Mouse (Mus musculus) cerebellum, adult (tissue): ENCODE data around the gene Nhej1.

Experiments
- ATAC-seq: cut with Nextera tagmentation; 2 replicates; pipeline ENCODE4 v1.9.2; 2017; ENCODE audit warnings: mild to moderate bottlenecking, moderate library complexity, mixed read lengths; ENCODE audit not compliant: insufficient number of reproducible peaks, low FRiP score, low TSS enrichment

Nhej1 gene

DNA sequence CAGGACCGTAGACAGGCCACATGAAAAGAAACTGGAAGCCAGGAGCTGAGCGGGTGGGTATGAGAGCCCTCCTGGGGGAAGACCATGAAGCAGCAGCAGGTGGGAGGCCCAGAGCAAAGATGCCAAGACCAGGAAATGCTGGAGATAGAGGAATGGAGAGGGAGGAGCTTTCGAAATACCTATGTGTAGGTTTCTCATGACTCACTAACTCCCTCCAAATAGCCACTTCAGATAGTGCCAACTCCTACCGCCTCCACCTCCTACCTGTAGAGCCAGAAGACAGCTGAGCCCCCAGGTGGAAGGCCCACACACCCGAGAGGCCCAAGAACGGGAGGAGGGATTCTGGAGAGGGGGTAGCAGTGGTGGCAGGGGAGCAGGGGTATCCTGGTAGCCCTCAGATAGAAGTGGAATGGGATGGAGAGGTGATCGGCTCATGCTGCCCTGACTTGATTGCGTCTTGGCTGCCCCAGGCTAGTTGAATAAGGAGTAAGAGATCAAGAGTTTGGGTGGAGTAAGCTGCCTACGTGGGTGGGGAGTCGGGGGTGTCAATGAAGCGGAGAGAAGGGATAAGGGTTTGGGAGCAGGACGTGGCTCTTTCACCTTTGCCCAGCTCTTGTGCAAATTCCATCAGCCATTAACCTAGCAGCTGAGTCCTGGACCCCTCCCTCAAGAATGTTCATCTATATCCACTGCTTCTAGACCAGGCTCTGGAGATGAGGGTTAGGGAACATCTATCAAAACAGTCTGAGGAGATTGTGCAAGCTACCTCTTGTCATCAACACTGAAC is 8.6 kb upstream of the Nhej1 start, which contains the start of gene Slc23a3:
Slc23a3 (minus strand) TSS at position 470 of the 787 bp plus-strand sequence.
- no peak for ATAC-seq

DNA sequence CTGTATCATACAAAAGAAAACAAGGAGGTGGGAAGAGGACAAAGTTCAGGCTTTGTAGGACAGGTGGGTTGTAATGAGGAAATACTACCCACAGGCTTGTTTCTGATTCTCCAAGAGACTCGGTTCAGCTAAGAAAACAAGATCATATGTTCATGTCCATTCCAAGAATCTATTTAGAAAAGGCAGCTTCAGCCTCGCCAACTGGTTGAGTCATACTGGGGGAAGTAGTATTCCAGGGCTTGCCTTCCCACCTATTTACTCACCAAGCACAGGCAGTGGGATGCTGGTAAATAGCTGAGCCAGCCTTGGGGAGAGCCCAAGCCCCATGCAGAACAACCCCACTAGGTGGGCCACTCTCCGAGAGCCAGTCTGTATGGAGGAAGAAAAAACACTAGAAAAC is 3.6 kb upstream of the Nhej1 start:
- ATAC-seq, result no peak

DNA sequence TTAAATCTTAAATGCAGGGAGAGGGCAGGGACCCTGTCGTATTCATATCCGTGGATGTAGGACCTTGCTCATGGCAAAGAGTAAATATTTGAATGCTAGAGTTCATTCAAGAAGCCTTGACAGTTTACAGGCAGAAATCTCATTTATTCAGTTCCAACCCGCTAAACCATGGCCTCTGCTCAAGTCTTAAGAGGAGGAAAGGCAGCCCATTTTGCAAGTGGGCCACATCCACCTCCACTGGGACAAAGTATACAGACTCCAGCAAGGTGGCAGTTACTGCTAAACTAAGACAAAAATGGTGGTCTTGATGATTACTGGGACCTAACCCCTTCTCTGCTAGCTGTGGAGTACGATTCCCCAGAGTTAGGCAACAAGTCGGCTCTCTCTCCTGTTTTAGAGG is 418 bp upstream of the Nhej1 start:
- no peak; the same call in 1 of the 2 replicates for ATAC-seq

DNA sequence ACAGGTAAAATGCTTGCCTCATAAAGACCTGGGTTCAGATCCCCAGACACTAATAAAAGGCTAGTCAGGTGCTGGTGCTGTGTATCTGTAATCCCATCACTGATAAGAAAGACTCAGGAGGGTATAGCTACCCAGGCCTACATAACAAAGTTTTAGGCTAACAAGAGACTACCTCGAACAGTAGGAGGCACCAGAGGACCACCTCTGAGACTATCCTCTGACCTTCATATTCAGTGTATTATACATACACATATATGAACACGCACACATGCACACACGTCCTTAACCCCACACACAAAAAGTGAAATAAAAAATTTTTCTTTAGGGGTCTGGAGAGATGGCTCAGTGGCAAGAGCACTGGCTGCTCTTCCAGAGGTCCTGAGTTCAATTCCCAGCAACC is 2.8 kb downstream of the Nhej1 start:
- no peak for ATAC-seq

DNA sequence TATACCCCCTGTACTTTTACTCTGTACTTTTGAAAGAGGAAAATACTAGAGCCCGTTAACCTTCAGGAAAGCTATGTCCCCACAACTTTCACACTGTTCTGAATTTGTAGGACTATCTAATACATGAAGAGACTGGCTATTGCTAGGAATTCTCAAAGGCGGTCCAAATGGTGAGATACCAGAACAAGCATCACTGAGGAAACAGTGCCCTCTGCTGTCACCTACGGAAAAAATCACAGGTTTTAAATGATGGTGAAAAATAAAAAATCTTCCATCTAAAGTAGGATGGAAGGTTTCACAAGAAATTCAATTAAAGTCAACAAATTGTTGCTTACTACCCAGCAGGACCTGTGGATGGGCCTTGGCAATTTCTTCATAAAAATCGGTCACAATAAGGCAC is 72.9 kb downstream of the Nhej1 start:
- ATAC-seq, result no peak

DNA sequence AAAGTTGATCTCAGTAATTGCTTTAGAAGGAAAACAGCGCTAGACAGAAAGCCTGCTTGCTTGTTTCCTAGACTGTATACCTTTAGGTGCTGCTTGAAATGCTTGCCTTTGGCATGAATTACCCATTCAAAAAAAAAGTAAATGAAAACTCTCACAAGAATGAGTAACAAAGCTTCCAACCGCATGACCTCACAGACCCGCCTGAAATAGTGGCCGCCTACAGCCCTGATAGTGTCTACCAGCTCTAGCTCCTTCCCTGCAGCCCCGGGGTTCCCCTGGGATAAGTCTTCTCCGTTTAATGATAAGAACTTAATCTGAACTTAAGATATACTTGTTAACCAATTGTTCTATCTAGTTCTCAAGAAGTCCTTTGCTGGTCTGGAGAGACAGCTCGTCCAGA is 73.6 kb downstream of the Nhej1 start:
- ATAC-seq, result no peak

DNA sequence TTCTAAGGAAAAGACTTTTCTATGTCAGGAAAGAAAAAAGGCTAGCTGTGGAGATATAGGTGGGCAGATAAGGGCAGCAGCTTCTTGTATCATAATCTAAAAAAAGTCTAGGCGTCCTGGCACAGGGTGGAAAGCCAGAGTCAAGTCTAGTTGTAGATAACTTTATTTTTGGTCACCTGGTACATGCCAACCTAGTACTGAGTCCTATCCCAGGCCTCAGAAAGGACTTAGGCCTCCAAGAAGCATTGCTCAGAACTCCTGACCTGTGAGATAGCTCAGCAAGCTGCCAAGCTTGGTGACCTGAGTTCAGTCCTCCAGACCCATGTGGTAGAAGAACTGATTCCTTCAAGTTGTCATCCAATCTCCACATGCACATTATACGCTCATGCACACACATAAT is 76.4 kb downstream of the Nhej1 start:
- ATAC-seq, result no peak

DNA sequence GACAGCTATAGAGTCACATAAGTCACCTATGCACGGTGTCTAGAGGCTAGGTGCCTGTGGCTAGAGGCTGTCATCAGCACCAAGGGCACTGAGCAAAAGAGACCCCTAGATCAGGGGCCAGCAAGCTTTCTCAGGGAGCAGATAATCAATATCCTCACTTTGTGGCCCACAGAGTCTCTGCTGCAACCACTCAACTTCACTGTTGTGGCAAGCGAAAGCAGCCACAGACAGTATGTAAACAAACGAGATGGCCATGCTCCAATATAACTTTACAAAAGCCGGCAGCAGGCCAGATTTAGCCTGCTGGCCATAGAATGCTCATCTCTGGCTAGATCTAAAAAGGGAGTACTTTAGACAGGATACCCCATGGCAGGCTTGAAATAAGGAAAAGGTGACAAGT is 77.0 kb downstream of the Nhej1 start:
- no peak for ATAC-seq

DNA sequence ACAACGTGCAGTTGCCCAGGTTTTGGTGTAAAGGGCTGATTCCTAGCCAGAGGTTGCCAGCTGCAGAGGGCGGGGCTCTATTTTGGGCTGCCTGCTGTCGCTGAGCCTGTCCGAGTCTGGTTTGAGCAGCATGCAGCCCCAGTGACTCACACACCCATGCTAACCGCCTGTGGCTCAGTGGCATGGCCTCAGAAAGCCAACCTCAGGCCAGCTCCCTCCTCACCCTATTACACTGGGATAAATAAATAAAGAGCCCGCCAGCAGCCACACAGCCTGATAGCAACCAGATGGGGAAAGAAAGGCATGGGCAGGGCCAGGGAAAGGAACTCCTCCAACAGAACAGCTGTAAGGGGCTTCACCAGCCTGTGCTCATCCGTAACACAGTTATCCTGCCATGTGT is 84.6 kb downstream of the Nhej1 start:
- no peak for ATAC-seq

DNA sequence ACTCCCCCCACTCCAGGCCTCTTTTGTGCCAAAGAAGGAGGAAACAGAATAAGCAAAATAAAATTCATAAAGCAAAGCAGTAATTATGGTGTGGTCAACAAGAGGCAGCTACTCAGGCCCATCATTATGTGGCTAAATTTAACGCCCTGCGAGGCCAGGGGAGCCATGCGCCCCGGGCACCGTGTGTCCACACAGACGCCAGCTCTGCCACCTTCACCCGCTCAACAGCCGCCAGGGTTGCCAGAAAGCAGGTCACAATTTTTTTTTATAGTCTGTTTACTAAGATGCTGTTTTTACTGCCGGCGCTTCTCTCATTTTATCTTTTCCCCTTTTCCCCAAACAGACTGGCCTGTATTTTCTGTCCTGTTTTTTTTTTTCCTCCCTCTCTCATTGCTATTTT is 93.0 kb downstream of the Nhej1 start:
- no peak for ATAC-seq

DNA sequence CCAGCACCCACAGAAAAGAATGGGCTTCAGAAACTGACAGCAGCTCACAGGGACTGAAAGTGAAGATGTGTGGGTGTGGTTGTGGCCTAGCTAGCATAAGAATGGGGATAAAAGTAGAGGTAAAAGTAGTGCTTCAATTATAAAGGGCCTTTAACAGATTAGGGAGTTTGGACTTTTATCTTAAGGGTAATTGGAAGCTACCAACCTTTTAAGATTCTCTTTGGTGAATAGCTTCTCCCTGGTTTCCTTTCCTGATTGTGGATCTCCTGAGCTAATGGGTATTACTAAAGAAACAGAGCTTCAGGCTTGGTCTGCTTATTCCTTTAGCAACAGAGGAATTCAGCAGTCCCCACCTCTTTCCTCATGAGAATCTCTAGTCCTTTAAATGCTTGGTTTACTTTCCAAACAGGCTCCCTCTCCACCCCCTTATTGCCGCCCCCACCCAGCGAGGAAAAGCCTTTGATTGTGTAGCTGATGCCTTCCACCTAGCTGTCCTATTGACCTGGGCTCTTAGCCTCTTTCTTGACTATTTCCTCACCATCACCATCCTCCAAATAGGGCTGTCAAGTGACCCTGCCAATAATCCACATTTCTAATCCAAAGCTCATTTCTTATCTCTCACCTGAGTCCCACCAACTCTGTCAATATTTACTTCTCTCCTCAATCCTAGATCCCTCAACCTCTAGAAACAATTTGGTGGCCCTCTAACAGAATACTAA is 97.8 kb downstream of the Nhej1 start:
- ATAC-seq, result no peak

DNA sequence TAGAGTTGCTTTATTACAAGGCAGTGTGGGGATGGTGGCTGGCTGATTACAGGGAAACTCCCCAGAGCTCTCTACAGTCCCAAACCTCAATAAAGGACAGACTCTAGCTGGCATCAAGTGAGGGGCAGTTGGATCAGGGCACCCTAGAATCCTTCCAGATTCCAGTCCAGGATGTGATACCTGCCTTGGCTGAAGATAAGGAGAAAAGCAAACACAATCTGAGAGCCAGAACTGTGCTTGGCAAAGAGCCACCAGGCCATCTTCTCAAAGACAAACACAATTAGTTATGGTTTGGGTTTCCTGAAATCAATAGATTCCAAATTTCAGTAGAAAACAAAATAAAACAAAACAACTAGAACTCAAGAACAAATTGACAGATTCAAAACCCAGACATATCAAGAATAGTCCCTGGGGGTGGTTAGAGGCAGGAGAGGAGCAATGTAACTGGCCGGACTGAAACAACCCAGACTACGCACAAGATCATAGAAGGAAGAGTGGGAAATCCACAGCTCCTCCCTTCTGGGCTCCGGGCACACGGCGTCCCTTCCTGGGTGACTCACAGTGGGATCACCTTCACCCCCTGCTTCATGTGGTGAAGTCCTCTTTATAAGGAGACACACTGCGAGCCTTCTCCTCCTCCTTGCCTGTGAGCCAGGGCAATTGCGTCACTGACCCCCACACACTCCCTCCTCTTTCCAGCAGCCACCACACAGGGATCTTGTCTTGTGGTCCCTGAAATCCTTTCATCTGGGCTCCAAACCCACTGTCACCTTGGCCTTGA is 100.4 kb downstream of the Nhej1 start:
- ATAC-seq, result no peak

DNA sequence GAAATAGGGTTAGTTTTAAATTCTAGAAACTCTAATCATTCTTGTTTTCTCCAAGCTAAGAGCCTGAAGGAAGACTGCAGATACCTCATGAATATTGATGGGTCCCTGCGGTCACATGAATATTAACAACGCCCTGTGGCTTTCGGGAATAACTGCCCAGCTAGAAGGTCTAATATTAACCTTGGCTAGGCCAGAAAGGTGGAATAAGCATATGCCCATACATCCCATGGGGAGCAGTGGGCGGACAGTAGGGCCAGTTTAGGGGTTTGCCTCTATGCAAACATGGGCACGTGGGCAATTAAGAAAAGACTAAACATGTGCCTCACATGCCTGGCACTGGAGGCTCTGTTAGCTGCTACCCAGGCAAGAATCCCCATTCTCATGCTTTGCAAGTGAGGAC is 102.8 kb downstream of the Nhej1 start:
- ATAC-seq, result no peak

DNA sequence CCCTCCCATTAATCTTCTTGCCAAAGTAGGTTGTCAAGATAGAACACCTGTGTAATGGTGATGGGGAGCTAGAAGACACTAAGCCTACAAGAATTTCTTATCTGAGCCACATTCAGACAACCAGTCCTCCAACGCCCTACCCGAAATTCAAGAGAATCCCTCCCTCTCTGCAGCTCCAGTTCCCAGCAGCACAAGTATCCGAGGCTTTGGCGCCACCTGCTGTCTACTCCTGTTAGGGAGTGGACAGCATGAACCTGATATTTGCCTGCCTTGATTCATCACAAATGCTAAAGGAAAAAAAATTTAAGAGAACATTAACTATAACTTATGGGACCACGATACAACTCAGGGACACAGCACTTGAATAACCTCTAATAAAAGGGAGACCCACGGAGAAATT is 108.2 kb downstream of the Nhej1 start:
- ATAC-seq, result peak; percentile 52; the same call in 1 of the 2 replicates

DNA sequence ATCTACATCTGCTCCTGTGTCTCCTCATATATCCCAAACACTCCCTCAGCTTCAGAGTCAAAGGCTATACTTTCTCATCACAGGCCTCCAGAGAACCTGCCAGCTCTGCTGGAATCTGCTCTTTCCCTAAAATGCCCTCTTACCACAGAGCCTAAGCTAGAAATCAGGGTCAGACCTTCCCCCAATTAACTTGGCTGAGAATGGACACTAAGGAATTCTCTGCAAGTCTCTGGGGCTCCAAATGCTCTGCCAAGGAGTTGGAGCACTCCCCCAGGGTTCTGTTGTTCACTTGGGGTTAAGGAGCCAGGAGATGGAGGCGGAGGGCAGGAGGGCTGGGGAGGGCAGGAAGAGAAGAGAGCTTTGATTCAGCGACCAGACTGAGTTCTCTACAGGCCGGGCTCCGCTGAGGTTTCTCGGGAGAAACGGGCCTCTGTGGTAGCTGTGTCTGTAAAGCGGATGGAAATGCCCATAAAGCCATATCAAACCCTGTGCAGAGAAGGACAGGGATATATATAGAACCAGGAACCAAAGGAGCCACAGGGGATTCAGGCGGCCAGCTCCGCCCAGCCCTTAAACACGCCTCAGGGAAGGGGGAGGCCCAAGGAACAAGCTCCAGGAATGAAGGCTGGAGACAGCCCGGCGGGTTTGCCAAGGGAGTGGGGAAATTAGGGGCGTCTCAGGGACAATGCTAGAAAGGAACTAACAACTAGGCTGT is 109.3 kb downstream of the Nhej1 start:
- ATAC-seq, result no peak

DNA sequence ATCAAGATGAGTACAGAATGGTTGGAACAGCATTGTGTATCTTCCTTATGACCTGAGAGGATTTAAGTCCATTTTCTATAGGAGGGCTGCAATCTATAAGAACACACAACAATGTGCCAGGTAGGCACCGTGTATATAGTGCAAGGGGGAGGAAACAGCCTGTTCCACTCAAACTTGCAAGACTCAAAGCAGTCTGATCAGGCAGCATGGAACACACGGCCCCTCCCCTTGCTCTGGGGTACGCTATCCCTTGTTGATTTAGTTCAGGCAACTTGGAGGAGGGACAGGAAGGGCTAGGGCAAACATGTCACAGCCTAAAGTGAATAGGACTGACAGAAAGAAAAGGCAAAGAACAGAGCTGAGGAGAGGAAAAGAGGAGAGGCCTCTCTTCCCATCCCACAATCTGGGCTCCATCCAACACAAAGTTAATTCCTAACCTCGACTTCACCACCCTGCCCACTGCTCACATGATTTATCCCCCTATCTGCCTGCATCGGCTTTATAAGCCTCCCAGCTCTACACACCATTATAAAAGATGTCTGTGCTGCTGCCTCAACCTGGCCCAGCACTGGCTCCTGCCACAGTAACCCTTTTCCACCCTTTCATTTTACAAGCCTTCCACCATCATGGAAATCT is 110.7 kb downstream of the Nhej1 start:
- no peak for ATAC-seq

DNA sequence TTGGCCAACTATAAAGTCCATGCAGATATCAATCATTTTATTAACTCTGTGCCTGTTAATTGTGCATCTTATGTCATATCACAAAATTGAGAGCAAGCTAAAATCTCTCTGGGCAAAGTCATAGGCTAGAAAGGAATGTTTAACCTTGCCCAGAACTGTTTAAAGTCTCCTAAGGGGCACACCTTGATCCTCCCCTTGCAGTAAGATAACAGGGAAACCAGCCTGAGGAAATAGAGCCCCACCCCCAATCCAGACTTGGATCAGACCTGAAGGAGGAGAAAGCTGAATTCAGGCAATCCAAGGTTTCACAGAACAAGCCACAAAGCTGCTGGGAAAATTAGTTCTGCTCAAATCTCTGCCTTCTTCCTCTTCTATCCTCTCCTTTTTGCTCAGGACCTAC is 114.2 kb downstream of the Nhej1 start:
- no peak for ATAC-seq

DNA sequence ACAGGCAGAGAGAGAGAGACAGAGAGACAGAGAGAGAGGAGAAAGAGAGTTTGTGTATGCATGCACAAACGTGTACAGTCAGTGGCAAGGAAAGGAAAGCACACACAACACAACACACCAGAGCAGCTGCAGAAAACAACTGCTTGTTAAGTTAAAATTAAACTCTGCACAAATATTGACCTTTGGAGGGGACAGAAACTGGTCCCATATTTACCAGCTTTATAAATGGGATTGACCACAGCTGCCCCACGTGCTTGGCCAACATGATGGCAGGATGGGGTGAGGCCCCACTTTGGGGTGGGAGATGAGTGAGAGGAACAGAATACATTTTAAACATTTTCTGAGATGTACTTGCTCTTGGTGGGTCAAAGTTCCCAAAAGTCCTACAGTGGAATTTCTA is 114.8 kb downstream of the Nhej1 start:
- no peak for ATAC-seq

DNA sequence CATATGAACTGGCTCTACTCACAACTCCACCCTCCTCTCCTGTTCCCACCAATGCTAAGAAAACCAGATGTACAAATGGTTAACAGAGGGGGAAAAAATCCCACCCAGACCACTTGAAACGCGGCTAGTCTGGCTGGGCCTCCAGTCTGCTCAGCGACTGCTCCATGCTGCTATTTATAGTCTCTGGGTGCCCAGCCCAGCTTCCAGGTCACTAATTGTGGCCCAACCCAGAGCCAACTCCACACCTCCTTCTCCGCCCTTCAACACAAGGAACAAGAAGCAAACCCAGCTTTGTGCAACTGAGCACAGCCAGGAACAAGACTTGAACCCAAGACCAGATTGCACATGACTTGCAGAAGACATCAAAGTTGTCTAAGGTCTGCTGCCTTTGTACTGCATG is 119.0 kb downstream of the Nhej1 start:
- ATAC-seq, result no peak

DNA sequence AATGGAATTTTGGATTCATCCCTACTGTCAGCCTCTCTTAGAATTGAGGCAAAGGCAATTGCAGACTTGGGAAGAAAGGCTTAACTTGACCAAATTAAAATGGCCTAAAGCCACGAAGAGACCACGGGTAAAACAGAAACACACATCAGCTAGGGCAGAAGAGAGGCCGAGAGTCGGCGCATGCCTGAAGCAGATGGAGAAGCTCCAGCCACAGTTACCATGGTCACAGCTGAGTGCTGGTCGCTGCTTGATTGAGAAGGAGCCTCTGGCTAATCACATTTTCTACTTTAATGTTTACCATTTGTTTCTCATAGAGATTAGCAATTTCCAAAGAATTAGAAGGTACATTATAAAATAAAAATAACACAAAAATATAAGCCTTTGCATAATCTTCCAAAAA is 123.8 kb downstream of the Nhej1 start:
- no peak for ATAC-seq
